Mouse (Mus musculus) left cerebral cortex, adult 2 months (tissue): ENCODE results near the gene Zfp646. TPM values are rescaled to one million over a fixed set of nuclear protein-coding genes. Genes with fewer than 3 reads are reported as not detected.
"Not testable (repeated sequence)": the region's sequence is repeated elsewhere in the genome, so short reads cannot be mapped to it uniquely, and the experiment has no call there.

Source experiments
- DNase-seq, 2 experiments: peaks; one replicate each; pipeline ENCODE4 v3.0.0; 2021 to 2022; ENCODE audit warnings: low spot score in 2 of 2, mixed read lengths in 1 of 2; ENCODE audit errors: extremely low spot score in 1 of 2
- H3K27ac ChIP-seq: fragments of 200-600 bp; 2 replicates; pipeline ENCODE4 v1.8.1; 2022
- H3K4me3 ChIP-seq: fragments of 200-600 bp; 2 replicates; pipeline ENCODE4 v1.8.1; 2022
- CTCF ChIP-seq: fragments of 200-600 bp; IDR thresholded peaks from 2 replicates; pipeline ENCODE4 v1.8.1; 2022; ENCODE audit warnings: antibody characterized with exemption, mild to moderate bottlenecking, moderate library complexity
- intact Hi-C: fragments of 180-260 bp; cut with DNase I; formaldehyde crosslinking; loops from one replicate; pipeline ENCODE4 v1.15.1; 2025
- total RNA-seq, 2 experiments: library from RNA; stranded (reverse); gene quantifications; 2 replicates each; pipeline ENCODE4 v1.2.3; 2021

The Zfp646 gene
- total RNA-seq, 2 experiments from 2014 or later = 34.2 to 34.6 TPM

DNA sequence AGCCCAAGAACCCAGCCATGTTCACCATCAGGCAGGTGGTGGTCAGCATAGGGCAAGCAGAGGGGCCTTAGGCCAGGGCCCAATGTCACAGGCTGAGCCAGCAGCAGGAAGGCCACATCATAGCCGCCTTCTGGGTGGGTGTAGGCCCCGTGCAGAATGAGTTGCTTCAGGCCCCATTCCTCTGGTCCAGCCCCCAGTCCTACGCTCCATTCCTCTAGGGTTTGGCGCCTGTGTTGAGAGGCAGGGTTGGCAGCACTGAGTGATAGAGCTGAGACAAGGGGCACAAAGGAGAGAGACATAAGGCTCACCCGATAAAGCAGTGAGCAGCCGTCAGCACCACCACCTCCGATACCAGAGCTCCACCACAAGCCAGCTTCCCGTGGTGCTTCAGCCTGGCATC, 11.2 kb downstream of the Zfp646 start:
- Histone ChIP-seq H3K27ac (no peak overlapping the region), H3K4me3 (no peak overlapping the region)
- intact Hi-C loops = no loop called here
- TF ChIP-seq CTCF = no peak
- no peak for DNase-seq

DNA sequence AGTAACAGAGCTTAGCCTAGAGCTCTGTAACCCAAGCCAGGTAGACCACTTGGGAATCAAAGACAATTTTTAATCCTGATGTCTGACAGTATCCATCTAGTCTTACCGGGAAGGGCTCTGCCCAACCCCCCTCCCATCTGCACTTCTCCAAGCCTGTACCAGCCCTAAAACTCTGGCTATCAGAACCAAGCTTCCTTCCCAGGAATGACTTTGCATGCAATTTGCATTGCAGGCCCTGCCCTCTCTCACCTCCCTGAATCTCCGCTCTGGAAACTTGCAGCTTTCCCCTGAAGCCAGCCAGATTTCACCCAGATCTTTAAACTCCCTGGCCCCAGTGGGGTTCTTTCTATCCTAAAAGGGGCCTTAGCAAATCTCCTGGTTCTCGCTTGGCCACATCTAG, 11.8 kb downstream of the Zfp646 start:
- intact Hi-C loops = no loop called here
- H3K4me3 ChIP-seq = no peak overlapping the region
- H3K27ac ChIP-seq = no peak overlapping the region
- no peak for TF ChIP-seq CTCF
- no peak for DNase-seq

DNA sequence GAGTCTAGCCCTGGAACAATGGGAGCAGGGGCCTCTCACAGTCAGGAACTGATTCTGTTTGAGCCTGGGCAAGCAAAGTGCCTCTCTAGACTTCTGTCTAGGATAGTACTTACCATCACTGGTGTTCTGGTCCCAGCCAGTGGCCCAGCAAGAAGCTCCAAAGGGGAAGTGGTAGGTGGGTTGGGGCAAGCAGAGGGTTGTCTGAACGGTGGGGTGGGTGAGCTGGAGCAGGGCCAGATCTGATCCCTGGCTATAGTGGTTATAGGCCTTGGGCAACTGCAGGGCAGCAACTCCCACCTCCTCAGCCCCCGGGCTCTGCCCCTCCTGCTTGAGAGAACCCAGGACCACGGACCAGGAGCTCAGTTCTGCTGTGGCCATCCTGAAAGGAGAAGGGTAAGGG, 12.8 kb downstream of the Zfp646 start:
- DNase-seq = no peak
- Histone ChIP-seq H3K27ac (no peak overlapping the region), H3K4me3 (no peak overlapping the region)
- no peak for TF ChIP-seq CTCF
- intact Hi-C loops = no loop called here

DNA sequence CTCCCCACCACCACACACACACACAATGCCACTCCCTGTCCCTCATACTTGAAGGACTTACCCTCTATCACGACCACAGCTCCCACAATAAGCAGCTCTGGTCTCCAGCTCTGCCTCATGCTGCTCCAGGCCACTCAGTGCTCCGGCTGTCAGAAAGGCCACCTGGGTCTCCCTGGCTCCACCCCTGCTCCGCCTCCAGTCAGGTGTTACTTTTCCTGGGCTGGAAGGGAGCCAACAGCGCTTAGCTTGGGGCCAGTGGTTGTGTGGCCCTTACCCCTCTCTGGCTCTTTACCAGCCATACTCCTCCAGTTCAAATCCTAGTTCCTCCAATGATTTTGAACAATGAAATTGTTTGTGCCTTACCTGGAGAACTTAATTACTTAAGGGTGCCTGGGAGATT, 14.8 kb downstream of the Zfp646 start, which contains the start of gene Prss53:
TSS of gene Prss53 (minus strand) at position 173 of the 400 bp plus-strand sequence.
- no peak for TF ChIP-seq CTCF
- intact Hi-C loops = no loop called here

DNA sequence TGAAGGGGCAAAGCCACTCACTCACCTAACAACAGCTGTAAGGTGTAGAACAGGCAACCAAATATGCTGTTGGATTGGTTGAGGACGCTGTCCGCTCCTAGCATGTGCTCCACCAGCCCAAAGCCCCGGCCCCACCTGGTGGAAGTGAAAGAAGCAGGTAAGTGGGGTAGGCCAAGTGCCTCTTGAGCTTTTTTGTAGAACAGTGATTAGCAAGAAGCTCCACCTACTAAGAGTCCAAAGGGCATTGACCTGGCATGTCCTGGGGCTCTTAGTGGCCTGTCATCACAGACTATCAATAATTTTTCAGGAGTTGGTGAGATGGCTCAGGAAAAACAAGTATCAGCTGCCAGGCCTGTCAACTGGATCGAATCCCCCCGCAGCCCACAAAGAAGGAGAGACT, 18.5 kb downstream of the Zfp646 start:
- intact Hi-C loops = no loop called here
- Histone ChIP-seq H3K4me3 (peak overlapping the region; percentile 68; the same call in 1 of the 2 replicates), H3K27ac (no peak overlapping the region)
- DNase-seq = no peak
- TF ChIP-seq CTCF = no peak

More for the DNA sequence above, 14.8 kb downstream of the Zfp646 start, which contains the start of gene Prss53:
- DNase-seq = no peak
- Histone ChIP-seq H3K27ac (no peak within 1 kb of the TSS), H3K4me3 (no peak within 1 kb of the TSS)

DNA sequence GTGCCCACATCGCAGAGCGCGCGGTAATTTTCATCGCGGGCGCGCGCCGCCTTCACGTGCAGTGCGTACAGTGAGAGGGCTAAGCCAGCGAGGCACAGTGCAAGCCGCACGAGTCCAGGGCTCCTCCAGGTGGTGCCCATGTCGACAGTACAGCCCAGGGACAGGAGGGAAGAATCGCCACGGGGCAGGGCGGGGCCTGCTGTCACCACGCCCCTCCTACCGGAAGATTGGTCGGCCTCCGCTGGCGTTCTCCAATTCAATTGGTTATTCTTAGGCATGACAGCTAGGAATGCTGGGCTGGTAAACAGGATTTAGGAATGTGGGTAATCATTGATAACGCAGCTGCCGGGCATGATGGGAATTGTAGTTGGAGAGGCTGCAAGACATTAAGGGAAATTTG, 19.4 kb downstream of the Zfp646 start, which contains the start of the genes Gm21974 and Vkorc1:
TSS of gene Gm21974 (minus strand) at position 13 of the 400 bp plus-strand sequence.
TSS of gene Vkorc1 (minus strand) at position 176 of the 400 bp plus-strand sequence.
- intact Hi-C loops = no loop called here
- H3K27ac ChIP-seq = peak within 1 kb of the TSS; percentile 78
- TF ChIP-seq CTCF = peak; percentile 15
- peak; percentile 89 to 93 for DNase-seq
- peak within 1 kb of the TSS; percentile 68 for H3K4me3 ChIP-seq

DNA sequence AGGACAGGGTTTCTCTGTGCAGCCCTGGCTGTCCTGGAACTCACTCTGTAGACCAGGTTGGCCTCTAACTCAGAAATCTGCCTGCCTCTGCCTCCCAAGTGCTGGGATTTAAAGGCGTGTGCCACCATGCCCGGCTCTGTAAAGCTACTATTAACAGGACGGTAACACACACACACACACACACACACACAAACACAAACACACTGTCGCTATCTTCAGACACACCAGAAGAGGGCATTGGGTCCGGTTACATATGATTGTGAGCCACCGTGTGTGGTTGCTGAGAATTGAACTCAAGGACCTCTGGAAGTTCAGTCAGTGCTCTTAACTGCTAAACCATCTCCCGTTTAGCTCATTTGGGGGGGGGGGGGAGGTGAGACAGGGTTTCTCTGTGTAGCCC, 19.9 kb downstream of the Zfp646 start:
- DNase-seq, intact Hi-C loops: not testable (repeated sequence)
- H3K27ac ChIP-seq = peak overlapping the region; percentile 47; the same call in 1 of the 2 replicates
- H3K4me3 ChIP-seq = peak overlapping the region; percentile 68

DNA sequence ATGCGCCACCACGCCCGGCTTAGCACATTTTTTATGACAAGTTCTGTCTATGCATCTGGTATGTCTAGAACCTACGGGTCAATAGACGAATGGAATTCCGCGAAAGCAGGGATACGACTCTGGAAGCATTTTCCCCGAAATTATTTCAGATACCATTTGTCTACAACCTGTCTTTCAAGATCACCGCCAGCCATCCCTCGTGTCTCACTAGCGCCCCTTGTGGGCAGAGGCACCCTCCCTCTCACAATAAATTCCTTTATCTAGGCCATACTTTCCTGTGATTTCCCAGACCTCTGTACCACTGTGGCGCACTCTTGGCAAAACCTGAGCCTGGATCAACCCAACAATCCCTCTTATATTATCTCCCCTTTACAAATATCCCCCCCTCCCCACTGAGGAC, 20.4 kb downstream of the Zfp646 start:
- DNase-seq = peak in 1 of 2 experiments; percentile 51
- H3K27ac ChIP-seq = no peak overlapping the region
- intact Hi-C loops = no loop called here
- TF ChIP-seq CTCF = peak; percentile 76
- no peak overlapping the region for H3K4me3 ChIP-seq

DNA sequence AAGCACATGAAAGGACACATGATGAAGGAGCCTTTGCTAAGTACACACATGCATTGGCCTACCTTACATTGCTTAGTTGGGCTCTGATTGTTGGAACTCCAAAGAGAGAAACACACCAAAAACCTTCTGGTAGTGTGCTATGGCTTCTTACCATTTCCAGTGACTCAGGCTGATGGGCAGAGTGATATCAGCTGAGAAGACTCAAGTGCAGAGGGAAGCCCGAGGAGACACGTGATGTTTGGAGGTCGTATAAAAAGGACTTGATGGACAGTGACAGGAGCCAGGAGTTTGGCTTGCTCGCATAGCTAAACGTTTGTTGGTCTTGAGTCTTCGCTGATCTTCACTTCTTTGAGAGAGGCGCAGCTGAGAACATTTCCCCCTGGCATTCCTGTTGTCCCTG, 21.5 kb downstream of the Zfp646 start:
- intact Hi-C loops = no loop called here
- Histone ChIP-seq H3K27ac (no peak overlapping the region), H3K4me3 (no peak overlapping the region)
- no peak for DNase-seq
- no peak for TF ChIP-seq CTCF

DNA sequence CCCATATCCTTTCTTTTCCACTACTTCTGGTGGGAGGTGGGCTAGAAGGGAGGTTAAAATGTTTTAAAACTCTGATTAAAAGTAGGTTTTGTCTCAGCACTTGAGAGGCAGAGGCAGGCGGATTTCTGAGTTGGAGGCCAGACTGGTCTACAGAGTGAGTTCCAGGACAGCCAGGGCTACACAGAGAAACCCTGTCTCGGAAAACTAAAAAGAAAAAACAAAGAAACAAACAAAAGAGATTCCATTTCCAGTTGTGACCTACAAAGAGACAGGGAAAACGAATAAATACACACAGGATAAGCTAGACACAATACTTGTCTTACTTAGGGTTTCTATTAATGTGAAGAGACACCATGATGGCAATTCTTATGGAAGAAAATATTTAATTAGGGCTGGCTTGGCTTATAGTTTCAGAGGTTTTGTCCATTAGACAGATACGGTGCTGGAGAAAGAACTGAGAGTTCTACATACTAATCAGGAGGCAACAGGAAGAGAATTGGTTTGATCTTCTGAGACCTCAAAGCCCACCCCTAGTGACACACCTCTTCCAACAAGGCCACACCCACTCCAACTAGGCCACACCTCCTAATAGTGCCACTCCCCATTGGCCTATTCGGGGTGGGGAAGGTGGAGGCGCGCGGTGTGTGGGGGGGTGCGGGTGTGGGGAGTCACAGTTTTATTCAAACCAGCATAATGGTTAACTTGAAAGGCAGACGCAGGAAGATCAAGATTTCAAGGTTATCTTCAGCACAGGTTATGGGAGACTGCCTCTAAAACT, 22.3 kb downstream of the Zfp646 start:
- no peak overlapping the region for H3K27ac ChIP-seq
- DNase-seq = no peak
- intact Hi-C loops = no loop called here
- no peak for TF ChIP-seq CTCF
- no peak overlapping the region for H3K4me3 ChIP-seq

DNA sequence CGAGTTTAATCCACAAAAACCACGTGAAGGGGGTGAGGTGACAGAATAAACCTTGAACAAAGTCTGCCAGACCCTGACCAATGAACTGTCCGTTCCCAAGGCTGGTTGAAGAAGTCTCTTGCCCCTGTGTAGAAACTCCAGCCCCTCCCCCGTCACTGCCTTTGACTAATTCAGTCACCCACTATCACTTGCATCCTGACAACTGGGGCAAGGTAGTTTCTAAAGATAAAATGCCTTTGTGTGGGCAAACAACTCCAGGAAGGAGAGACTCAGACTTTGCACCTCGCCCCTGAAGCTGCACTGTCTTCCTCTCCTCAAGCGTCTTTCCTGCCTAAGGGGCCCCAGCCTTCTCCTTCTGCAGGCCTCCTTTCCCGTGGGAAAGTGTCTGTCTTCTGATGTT, 24.0 kb downstream of the Zfp646 start:
- H3K27ac ChIP-seq = no peak overlapping the region
- DNase-seq = no peak
- no peak overlapping the region for H3K4me3 ChIP-seq
- intact Hi-C loops = no loop called here
- no peak for TF ChIP-seq CTCF

DNA sequence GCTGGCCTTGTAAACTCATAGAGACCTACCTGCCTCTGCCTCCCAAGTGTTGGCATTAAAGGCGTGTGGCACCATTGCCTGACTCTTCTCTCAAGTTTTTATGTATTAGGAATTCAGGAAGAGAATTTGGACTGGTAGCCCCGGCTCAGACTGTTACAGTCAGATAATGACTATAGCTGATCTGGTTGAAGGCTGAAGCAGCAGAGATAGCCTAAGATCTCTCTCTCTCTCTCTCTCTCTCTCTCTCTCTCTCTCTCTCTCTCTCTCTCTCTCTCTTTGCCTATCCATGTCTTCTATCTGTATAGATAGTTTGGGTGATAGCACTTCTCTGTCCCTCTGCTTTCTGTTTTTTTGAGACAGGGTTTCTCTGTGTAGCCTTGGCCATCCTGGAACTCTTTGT, 25.8 kb downstream of the Zfp646 start:
- TF ChIP-seq CTCF = no peak
- Histone ChIP-seq H3K27ac (no peak overlapping the region), H3K4me3 (no peak overlapping the region)
- intact Hi-C loops = no loop called here
- no peak for DNase-seq
